Mouse (Mus musculus) embryonic facial prominence, embryonic 11.5 days (tissue): Measurements from ENCODE around the gene Gm13278. TPM values are rescaled to one million over a fixed set of nuclear protein-coding genes. Genes with fewer than 3 reads are reported as not detected.
"Not testable (repeated sequence)": the region's sequence is repeated elsewhere in the genome, so short reads cannot be mapped to it uniquely, and the experiment has no call there.

Source experiments
- ATAC-seq: fragments of 200-750 bp; cut with Nextera tagmentation; replicated peaks from 2 replicates; pipeline ENCODE4 v1.8.0; 2017; ENCODE audit warnings: low read depth; ENCODE audit not compliant: insufficient number of reproducible peaks, low FRiP score, low TSS enrichment
- DNase-seq: peaks from one replicate; pipeline ENCODE4 v3.0.0-alpha.2; 2015; ENCODE audit warnings: low spot score
- H3K27ac ChIP-seq: fragments of 300-500 bp; sonication (generic); replicated peaks from 2 replicates; pipeline ENCODE4 v1.5.1; 2014; ENCODE audit warnings: mild to moderate bottlenecking, low read depth, low read length, control low read depth
- H3K27me3 ChIP-seq: fragments of 300-500 bp; sonication (generic); 2 replicates; pipeline ENCODE4 v1.6.1; 2014; ENCODE audit warnings: mild to moderate bottlenecking, low read length, moderate library complexity, mixed read lengths; ENCODE audit not compliant: control insufficient read depth, insufficient read depth
- H3K36me3 ChIP-seq: fragments of 300-500 bp; sonication (generic); replicated peaks from 2 replicates; pipeline ENCODE4 v1.6.1; 2014; ENCODE audit warnings: low read depth, mild to moderate bottlenecking, low read length, moderate library complexity, mixed read lengths; ENCODE audit not compliant: control insufficient read depth, insufficient read depth
- H3K4me1 ChIP-seq: fragments of 300-500 bp; sonication (generic); 2 replicates; pipeline ENCODE4 v1.6.1; 2014; ENCODE audit warnings: low read length, mixed read lengths; ENCODE audit not compliant: control insufficient read depth, insufficient read depth
- H3K4me2 ChIP-seq: fragments of 300-500 bp; sonication (generic); 2 replicates; pipeline ENCODE4 v1.6.1; 2014; ENCODE audit warnings: low read depth, mild to moderate bottlenecking, control low read depth, low read length, moderate library complexity
- H3K4me3 ChIP-seq: fragments of 300-500 bp; sonication (generic); 2 replicates; pipeline ENCODE4 v1.5.1; 2014; ENCODE audit warnings: low read depth, low read length, control low read depth
- H3K9ac ChIP-seq: fragments of 300-500 bp; sonication (generic); replicated peaks from 2 replicates; pipeline ENCODE4 v1.6.1; 2014; ENCODE audit warnings: mild to moderate bottlenecking, control low read depth, low read length
- H3K9me3 ChIP-seq: fragments of 300-500 bp; sonication (generic); replicated peaks from 2 replicates; pipeline ENCODE4 v1.6.1; 2016; ENCODE audit warnings: mild to moderate bottlenecking, low read length, inconsistent platforms, mixed read lengths; ENCODE audit not compliant: control insufficient read depth
- WGBS: fragments of 180-500 bp; shearing (Covaris S2); extraction: QIAGEN DNeasy Blood & Tissue Kit; methylation state at CpG from one replicate; pipeline ENCODE4 v1.1.7; 2014; 5-methylcytosine and 5-hydroxymethylcytosine counted together
- polyA plus RNA-seq: library from polyadenylated mRNA; unstranded; fragments of >200 nt; fragmentation: Nextera tagmentation; extraction: Ambion mirVana; gene quantifications from 2 replicates; pipeline ENCODE4 v1.2.1, GENCODE M21; 2014

Gm13278 gene
- polyA plus RNA-seq, 1 experiment from 2014 or later: not detected

DNA sequence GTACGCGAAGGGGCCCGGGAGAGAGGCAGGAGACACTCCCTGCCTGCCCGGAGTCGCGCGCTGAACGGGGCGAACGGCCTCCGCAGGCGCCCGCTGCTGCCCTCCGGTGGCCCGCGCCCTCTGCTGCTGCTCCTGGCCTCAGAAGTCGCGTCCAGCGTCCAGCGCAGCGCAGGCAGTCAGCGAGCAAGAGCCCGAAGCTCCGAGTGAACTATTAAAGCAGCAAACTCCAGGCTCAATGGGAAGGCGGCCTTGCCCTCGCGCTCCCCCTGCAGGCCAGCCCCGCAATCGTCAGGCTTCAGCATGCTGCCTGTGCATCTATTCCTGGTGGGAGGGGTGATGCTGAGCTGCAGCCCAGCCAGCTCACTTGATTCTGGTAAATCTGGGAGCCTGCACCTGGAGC lies 11.6 kb downstream of the Gm13278 start, which contains the start of gene Gm13287:
Gene Gm13287 (plus strand): TSS at position 301 of the 400 bp plus-strand sequence.
- DNase-seq, H3K9ac ChIP-seq, H3K36me3 ChIP-seq, H3K4me3 ChIP-seq, ATAC-seq, H3K27ac ChIP-seq, H3K4me1 ChIP-seq, H3K27me3 ChIP-seq, H3K9me3 ChIP-seq, H3K4me2 ChIP-seq: not testable (repeated sequence)
- WGBS: no CpG with 5 or more reads among the region's 29 CpGs

GRCm38 (mm10) chr4:88805231-88805630 lies 13.9 kb downstream of the Gm13278 start, which contains the start of gene Gm13288:
TSS of gene Gm13288 (plus strand) at chr4:88805531.
- ATAC-seq: not testable (repeated sequence)

DNA sequence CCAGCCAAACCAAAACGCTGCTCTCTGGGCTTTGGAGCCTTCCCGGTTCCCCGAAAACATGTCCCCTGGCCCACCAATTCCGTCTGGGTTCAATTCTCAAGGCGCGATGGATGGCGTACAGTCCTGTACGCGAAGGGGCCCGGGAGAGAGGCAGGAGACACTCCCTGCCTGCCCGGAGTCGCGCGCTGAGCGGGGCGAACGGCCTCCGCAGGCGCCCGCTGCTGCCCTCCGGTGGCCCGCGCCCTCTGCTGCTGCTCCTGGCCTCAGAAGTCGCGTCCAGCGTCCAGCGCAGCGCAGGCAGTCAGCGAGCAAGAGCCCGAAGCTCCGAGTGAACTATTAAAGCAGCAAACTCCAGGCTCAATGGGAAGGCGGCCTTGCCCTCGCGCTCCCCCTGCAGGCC lies 14.4 kb downstream of the Gm13278 start:
- not testable (repeated sequence) for H3K27ac ChIP-seq, H3K4me1 ChIP-seq, H3K9me3 ChIP-seq, H3K4me2 ChIP-seq, H3K27me3 ChIP-seq, H3K9ac ChIP-seq, ATAC-seq, DNase-seq, H3K36me3 ChIP-seq, H3K4me3 ChIP-seq
- WGBS: no CpG with 5 or more reads among the region's 34 CpGs

More at GRCm38 (mm10) chr4:88805231-88805630, 13.9 kb downstream of the Gm13278 start, which contains the start of gene Gm13288:
- H3K27me3 ChIP-seq, H3K27ac ChIP-seq, H3K9me3 ChIP-seq, H3K36me3 ChIP-seq, H3K4me2 ChIP-seq, H3K4me3 ChIP-seq, DNase-seq, H3K4me1 ChIP-seq, H3K9ac ChIP-seq: not testable (repeated sequence)
- WGBS: no CpG with 5 or more reads among the region's 8 CpGs

GRCm38 (mm10) chr4:88815928-88816327 lies 24.6 kb downstream of the Gm13278 start, which contains the start of gene Ifna7:
TSS of gene Ifna7 (plus strand) at chr4:88816228.
- 68% methylated on average over 3 of the region's 3 CpGs for WGBS
- DNase-seq: no peak
- no peak within 1 kb of the TSS for H3K4me2 ChIP-seq
- H3K4me3 ChIP-seq: no peak within 1 kb of the TSS
- no peak for ATAC-seq
- H3K27me3 ChIP-seq: no peaks in the 10 kb centered on the region
- no peaks in the 10 kb centered on the region for H3K9me3 ChIP-seq
- no peak within 1 kb of the TSS for H3K9ac ChIP-seq
- no peak within 1 kb of the TSS for H3K27ac ChIP-seq
- H3K36me3 ChIP-seq: no peaks in the 10 kb centered on the region
- H3K4me1 ChIP-seq: no peaks in the 10 kb centered on the region

DNA sequence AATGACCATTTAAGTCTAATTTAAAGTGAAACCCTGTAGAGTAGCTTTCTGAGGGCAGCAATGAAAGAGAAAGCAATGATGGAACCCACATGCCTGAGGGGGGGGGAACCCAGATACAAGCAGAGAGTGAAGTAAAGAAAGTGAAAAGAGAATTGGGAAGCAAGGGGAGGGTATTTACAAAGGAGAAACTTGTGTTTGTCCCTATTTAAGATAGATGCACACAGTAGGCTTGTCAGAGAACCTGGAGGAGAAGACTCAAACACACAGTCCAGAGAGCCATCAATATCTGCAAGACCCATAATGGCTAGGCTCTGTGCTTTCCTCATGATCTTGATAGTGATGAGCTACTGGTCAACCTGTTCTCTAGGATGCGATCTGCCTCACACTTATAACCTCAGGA lies 28.3 kb downstream of the Gm13278 start, which contains the start of gene Ifna11:
Gene Ifna11 (plus strand): TSS at position 301 of the 400 bp plus-strand sequence.
- H3K36me3 ChIP-seq: no peaks in the 10 kb centered on the region
- H3K9me3 ChIP-seq: no peaks in the 10 kb centered on the region
- H3K4me3 ChIP-seq: no peak within 1 kb of the TSS
- WGBS: 87% methylated on average over 1 of the region's 1 CpGs
- no peak within 1 kb of the TSS for H3K27ac ChIP-seq
- no peaks in the 10 kb centered on the region for H3K4me1 ChIP-seq
- H3K9ac ChIP-seq: no peak within 1 kb of the TSS
- no peak within 1 kb of the TSS for H3K4me2 ChIP-seq
- no peaks in the 10 kb centered on the region for H3K27me3 ChIP-seq
- no peak for ATAC-seq
- DNase-seq: no peak

- Histone ChIP-seq H3K27ac (no peak overlapping the region), H3K9me3 (no peaks in the 10 kb centered on the region), H3K4me1 (no peaks in the 10 kb centered on the region), H3K36me3 (no peaks in the 10 kb centered on the region), H3K9ac (no peak overlapping the region), H3K4me2 (no peak overlapping the region), H3K27me3 (no peaks in the 10 kb centered on the region), H3K4me3 (no peak overlapping the region)
- 24% methylated on average over 4 of the region's 4 CpGs for WGBS
- ATAC-seq: no peak
- peak; percentile 39 for DNase-seq
These were observed 31.6 kb downstream of the Gm13278 start for GRCm38 (mm10) chr4:88822995-88823394.

- not testable (repeated sequence) for H3K27ac ChIP-seq, H3K9ac ChIP-seq, H3K27me3 ChIP-seq, ATAC-seq, DNase-seq, H3K4me3 ChIP-seq, H3K9me3 ChIP-seq, H3K36me3 ChIP-seq, H3K4me1 ChIP-seq, H3K4me2 ChIP-seq
These were observed 35.8 kb downstream of the Gm13278 start, which contains the start of gene Ifna6 for GRCm38 (mm10) chr4:88827116-88827515. TSS of gene Ifna6 (plus strand) at chr4:88827416.

- Histone ChIP-seq H3K9me3 (no peaks in the 10 kb centered on the region), H3K36me3 (no peaks in the 10 kb centered on the region), H3K27ac (no peak overlapping the region), H3K4me3 (no peak overlapping the region), H3K9ac (no peak overlapping the region), H3K4me1 (no peaks in the 10 kb centered on the region), H3K4me2 (no peak overlapping the region), H3K27me3 (no peaks in the 10 kb centered on the region)
- peak; percentile 59 for DNase-seq
- no peak for ATAC-seq
- WGBS: 30% methylated on average over 4 of the region's 4 CpGs
These were observed 39.2 kb downstream of the Gm13278 start for GRCm38 (mm10) chr4:88830523-88830922.
